Mouse (Mus musculus) embryo, embryonic 11 days (tissue): ENCODE measurements at regions not wholly inside any gene's neighbourhood (a gene's known extent, or its start where the extent isn't known, plus 50 kb on each side); places are given as distances from the start of the nearest gene placed in this dataset.
A peak's percentile ranks its signal among the peaks of the same experiment; 100 is the strongest.
"Not testable (repeated sequence)": the region's sequence is repeated elsewhere in the genome, so short reads cannot be mapped to it uniquely, and the experiment has no call there.

ENCODE experiments used
- DNase-seq: peaks from one replicate; pipeline ENCODE4 v3.0.0-alpha.2; 2015

DNA sequence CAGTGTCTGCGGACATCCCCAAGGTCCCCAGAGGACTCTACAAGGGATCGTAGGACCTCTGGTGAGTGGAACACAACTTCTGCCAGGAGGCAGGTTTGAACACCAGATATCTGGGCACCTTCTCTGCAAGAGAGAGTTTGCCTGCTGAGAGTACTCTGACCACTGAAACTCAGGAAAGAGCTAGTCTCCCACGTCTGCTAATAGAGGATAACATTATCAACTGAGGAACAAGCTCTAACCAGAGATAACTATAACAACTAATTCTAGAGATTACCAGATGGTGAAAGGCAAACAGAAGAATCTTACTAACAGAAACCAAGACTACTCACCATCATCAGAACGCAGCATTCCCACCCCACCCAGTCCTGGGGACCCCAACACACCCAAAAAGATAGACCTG is 415.1 kb downstream of the Sis start:
- not testable (repeated sequence) for DNase-seq

DNA sequence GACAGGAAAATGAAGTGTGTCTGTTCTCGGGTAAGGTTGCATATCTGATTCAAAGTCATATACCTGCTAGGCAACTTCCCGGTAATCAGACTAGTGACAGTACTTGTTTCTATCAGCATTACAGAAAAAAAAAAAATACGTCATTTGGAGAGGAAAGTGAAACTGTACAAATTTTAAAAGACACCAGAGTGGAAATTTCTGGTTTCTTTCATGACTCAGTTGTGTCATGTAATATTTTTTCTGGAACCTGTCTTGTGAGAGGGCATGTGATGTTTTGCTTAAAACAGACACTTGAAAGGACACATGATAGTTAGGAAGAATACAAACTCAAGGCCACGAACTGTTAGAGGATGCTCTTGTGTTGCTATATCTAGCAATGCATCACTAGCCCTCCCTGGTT is 433.7 kb downstream of the Sis start:
- DNase-seq = no peak

DNA sequence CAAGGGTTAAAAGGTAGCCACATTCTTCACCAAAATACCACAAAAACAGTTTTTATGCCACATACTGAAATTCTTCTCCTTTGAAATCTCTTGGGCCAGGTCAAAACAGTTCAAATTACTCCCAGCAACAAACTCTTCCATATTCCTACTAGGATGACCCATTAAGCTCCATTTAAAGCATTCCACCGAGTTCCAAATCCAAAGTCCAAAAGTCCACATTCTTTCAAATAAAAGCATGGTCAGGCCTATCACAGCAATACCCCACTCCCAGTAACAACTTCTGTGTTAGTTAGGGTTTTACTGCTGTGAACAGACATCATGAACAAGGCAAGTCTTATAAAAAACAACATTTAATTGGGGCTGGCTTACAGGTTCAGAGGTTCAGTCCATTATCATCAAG is 441.9 kb downstream of the Sis start:
- DNase-seq = not testable (repeated sequence)

DNA sequence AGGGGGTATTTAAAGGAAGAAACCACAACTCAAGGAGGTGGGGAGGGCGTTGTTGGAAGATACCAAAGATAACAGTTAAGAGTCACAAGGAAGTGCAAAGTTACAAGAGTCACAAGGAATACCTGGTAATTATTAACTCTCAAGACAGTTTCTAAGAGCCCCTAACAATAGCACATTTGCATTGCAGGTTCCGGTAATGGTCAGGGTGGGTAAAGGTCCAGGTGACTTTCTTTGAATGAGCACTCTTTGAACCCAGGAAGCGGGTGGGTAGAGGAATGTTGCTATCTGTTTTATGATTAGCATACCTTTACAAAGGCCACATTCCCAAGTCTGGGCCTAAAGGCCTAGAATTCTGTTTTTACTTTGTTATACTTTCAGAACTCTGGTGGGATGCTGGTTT is 449.8 kb downstream of the Sis start:
- not testable (repeated sequence) for DNase-seq

DNA sequence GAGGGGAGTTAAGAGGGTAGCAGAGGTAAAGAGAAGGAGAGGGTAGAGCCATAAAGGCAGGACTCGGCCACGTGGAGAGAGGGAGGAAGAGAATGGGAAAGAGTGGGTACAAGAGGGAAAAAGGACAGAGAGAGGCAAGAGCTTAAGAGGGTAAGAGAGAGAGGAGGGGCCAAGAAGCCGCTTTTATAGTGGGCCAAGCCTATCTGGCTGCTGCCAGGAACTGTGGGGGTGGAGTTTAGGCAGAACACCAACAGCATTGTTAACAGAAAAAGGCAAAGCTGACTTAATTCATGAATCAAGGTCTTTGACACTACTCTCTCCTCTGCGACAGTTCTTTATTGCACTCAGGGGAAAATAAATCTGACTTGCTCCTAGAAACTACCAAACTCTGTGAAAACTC is 463.4 kb downstream of the Sis start:
- DNase-seq = peak; percentile 16

DNA sequence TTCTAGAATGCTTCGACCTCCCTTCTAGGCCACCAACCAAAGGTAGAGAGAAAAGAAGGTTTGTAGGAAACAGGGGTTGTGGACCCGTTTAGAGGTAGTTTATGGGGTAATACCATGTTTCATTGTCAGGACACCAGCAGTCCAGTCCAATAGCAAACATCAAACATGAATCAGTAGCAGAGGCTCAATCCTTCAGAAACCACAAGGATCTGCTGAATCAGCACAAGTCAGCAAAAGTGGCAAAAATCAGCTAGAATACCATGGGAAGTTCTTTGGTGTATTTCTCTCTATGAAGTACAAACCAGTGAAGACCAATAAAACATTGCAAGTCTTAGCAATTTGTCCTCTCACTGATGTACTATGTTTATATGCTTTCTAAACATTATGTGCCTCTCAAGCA is 465.9 kb downstream of the Sis start:
- DNase-seq = no peak

DNA sequence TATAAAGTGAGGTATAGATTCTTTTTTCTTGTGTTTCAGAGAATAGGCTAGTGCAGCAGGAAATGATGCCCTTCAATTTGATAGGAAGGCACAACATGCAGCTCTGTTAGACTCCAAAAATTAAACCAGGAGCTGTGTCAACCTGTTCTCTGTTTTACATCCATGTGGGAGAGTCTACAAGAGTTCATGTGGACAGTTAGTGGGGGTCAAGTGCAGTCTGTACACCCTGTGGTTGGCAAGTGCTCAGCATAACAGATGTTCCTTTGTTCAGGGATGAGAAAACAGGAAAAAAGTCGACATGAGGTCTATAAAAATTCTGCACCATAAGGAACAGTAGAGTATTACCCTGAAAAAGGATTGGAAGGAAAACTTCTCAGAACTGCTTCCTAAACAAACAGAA is 512.3 kb downstream of the Sis start:
- DNase-seq = peak; percentile 1
